Mouse (Mus musculus): ENCODE data around the gene Olfr661.
A peak's percentile ranks its signal among the peaks of the same experiment; 100 is the strongest.

Olfr661 gene

GRCm38 (mm10) chr7:104686201-104686600 lies at the start of gene Olfr661:
Gene Olfr661, plus strand, starts transcription at chr7:104686501.
- DNase-seq (ENCODE audit: low read depth, low spot score), result no peak

DNA sequence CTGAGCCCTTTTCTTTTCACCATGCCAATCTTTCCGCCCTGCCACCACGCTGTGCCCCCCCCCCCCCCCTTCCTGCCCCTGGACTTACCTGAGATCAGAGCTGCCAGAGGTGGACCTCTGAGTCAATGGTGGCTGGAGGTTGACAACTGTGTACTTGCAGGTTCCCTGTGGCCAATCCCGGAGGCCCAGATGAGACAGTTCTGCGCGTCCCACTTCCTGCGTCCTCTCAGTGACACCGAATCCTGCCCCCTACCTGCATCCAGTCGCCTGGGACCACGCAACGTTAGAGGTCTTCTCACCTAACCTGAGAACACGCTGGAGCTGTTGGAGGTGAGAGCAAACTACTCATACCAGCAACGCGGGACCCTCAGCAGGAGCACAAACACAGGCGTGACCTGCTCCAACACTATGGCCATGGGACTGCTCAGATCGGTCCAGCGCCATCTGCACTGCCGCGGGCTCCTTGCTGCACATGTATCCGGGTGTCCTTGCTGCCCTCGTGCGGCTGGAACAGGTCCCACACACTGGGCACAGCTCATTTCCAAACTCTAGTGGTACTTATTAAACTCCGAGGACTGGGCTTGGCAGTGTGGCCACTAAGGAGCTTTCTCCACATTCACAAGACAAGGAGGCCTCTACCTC lies 39.3 kb upstream of the Olfr661 start, which contains the start of gene Olfr658:
Gene Olfr658, minus strand, starts transcription at position 465 of the 642 bp plus-strand sequence.
- peak; percentile 38 for DNase-seq (ENCODE audit: low read depth, low spot score)

GRCm38 (mm10) chr7:104666453-104666852 lies 19.8 kb upstream of the Olfr661 start, which contains the start of gene Olfr659:
Gene Olfr659, plus strand, starts transcription at chr7:104666753.
- DNase-seq (ENCODE audit: low read depth, low spot score), result no peak

All from forelimb bud, embryonic 11.5 days (tissue).